Mouse (Mus musculus): ENCODE data around the gene Lrrk2. TPM values are rescaled to one million over a fixed set of nuclear protein-coding genes. Genes with fewer than 3 reads are reported as not detected.

Gene Lrrk2
- total RNA-seq, 2 experiments from 2014 or later = 4.5 to 6.6 TPM

DNA sequence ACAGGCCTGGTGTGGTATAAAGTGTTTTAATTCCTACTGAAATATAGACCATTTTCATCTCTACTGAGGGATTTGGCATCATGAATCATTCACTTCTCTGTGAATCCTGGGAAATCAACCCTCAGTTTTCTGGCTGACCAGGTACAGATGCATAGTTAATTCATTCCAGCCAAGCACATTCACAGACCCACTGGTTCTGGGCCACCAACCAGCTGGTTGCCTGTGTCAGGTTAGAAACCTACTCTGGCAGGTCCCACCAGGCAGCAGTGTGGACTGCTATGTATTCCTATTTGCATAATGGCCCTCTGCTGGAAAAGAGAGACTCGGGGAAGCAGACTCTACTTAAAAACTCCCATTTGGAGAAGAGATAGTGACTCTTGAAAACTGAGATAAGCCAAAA, 27.9 kb downstream of the Lrrk2 start:
- Histone ChIP-seq H3K27ac (no peak overlapping the region), H3K4me3 (no peak overlapping the region)
- TF ChIP-seq CTCF (IDR thresholded peaks at IDR 0.05) = no peak
- intact Hi-C loops (cut with DNase I) = no loop called here
- DNase-seq = no peak

GRCm38 (mm10) chr15:91702991-91703715, 30.2 kb downstream of the Lrrk2 start:
- intact Hi-C loops (cut with DNase I) = no loop called here
- Histone ChIP-seq H3K27ac (peak overlapping the region; percentile 66), H3K4me3 (no peak overlapping the region)
- peak; percentile 21; the same call in 1 of the 2 replicates for TF ChIP-seq CTCF (IDR thresholded peaks at IDR 0.05)
- DNase-seq = peak; percentile 43

DNA sequence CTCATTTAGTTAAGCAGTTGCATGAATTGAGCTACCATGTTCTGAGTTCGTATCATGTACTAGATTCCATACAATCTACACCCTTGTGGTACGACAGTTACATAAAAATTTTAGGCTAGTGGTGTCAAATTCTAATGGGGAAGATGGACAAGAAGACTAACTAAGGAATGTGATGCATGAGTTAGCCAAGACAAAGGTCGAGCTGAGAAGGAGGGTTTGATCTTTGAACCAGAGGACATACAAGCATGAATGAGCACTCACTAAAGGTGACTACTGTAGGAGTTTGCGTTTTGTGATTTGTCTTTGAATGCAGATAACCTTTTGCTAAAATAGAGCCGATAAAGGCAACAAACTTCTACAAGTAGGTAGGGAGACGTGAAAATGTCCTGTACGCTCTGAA, 31.1 kb downstream of the Lrrk2 start:
- no peak for DNase-seq
- H3K27ac ChIP-seq = no peak overlapping the region
- no peak overlapping the region for H3K4me3 ChIP-seq
- intact Hi-C loops (cut with DNase I) = no loop called here
- no peak for TF ChIP-seq CTCF (IDR thresholded peaks at IDR 0.05)

- no peak overlapping the region for H3K4me3 ChIP-seq
- intact Hi-C loops (cut with DNase I) = no loop called here
- no peak for TF ChIP-seq CTCF (IDR thresholded peaks at IDR 0.05)
- no peak for DNase-seq
- no peak overlapping the region for H3K27ac ChIP-seq
These were observed 36.5 kb downstream of the Lrrk2 start for GRCm38 (mm10) chr15:91709207-91710130.

DNA sequence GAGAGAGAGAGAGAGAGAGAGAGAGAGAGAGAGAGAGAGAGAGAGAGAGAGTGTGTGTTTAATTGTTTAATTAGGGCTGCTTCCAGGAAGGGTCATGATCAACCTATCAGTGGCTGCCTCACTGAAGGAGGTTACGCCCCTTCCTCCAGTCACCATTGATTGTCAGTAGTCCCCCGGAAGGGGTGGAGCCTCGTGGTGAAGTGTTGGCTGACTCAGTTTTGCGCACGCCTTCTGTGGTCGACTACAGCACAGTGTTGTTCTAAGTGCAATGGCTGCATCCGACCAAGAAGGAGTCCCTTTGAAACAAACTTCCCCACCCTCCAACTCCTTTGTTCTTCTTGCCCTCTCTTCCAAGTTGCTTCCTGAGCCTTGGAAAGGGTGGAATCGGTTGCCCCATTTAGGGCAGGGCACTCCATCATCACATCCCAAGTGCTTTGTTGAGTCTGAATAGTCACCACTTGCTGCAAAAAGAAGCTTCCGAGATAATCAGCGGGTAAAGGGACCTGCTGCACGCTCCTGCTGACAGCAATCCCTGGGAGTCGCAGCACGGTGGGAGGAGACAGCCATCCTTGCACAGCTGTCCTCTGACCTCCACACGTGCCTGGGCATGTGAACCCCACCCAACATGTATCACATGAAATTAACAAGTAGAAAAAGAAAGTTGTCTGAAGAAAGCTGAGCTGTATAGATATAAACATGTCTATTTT, 62.4 kb downstream of the Lrrk2 start:
- H3K27ac ChIP-seq = no peak overlapping the region
- no peak overlapping the region for H3K4me3 ChIP-seq
- DNase-seq = no peak
- intact Hi-C loops (cut with DNase I) = no loop called here
- TF ChIP-seq CTCF (IDR thresholded peaks at IDR 0.05) = no peak

DNA sequence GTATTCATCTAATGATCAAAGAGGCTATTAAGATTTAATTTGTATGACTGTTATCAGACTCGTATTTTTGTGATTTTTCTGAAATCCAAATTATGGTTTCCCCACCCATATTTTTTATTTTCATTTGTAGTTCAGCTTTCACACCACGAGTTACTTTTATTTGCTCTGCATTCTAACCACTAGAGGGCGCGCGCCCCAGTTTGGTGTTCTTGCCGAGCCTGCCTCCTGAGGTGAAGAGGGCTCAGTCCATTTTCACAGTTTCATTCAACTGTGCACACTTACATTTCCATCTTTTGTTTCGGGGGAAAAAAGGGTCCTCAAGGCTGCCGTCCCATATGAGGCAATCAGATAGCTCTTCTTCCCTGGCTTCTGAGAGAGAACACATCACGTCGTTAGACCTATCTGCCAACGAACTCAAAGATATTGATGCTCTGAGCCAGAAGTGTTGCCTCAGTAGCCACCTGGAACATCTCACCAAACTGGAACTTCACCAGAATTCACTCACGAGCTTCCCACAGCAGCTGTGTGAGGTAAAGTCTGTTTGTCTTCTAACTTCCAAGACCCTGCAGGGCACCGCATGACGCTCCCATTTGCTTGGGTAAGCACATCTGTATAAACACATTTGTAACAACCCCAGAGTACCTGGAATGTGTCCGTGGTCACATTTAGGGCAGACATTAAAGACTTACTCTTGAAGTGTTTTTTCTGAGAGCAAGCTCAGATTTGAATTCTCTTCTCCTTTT, 64.0 kb downstream of the Lrrk2 start:
- Histone ChIP-seq H3K27ac (no peak overlapping the region), H3K4me3 (no peak overlapping the region)
- DNase-seq = peak; percentile 54
- peak; percentile 76 for TF ChIP-seq CTCF (IDR thresholded peaks at IDR 0.05)
- intact Hi-C loops (cut with DNase I) = no loop called here

GRCm38 (mm10) chr15:91738808-91739207, 65.8 kb downstream of the Lrrk2 start:
- Histone ChIP-seq H3K4me3 (no peak overlapping the region), H3K27ac (no peak overlapping the region)
- no peak for DNase-seq
- intact Hi-C loops (cut with DNase I) = no loop called here
- no peak for TF ChIP-seq CTCF (IDR thresholded peaks at IDR 0.05)

DNA sequence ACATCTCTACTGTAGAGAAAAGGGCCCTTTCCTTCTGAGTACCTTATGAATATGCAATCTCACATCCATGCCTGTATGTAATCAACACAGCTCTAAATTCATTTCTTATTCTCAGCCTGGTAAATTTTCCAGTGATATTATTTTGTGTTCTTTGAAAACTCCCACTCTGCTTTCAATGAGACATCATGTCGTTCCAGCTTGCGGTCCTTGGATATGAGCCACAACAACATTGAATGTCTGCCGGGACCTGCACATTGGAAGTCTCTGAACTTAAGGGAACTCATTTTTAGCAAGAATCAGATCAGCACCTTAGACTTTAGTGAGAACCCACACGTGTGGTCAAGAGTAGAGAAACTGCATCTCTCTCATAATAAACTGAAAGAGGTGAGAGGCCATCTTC, 72.5 kb downstream of the Lrrk2 start:
- no peak for DNase-seq
- no peak overlapping the region for H3K27ac ChIP-seq
- no peak overlapping the region for H3K4me3 ChIP-seq
- intact Hi-C loops (cut with DNase I) = no loop called here
- TF ChIP-seq CTCF (IDR thresholded peaks at IDR 0.05) = no peak

DNA sequence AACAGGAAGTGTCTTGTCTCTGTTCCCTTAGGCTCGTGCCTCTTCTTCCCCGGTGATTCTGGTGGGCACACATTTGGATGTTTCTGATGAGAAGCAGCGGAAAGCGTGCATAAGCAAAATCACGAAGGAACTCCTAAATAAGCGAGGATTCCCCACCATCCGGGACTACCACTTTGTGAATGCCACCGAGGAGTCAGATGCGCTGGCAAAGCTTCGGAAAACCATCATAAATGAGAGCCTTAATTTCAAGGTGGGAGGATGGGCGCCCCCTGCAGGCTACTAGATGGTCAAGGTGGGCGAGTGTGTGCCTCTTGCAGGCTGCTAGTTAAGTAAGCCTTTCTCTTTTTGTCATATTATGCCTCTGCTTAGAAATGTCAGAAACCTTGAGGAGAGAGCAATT, 79.1 kb downstream of the Lrrk2 start:
- Histone ChIP-seq H3K4me3 (no peak overlapping the region), H3K27ac (no peak overlapping the region)
- TF ChIP-seq CTCF (IDR thresholded peaks at IDR 0.05) = peak; percentile 62
- DNase-seq = peak; percentile 23
- intact Hi-C loops (cut with DNase I) = loop anchor here (10.0 kb wide), 1 partner anchor 447 kb away; no protein-coding TSS in a partner anchor

- H3K4me3 ChIP-seq = no peak overlapping the region
These were observed 80.6 kb downstream of the Lrrk2 start for GRCm38 (mm10) chr15:91753378-91754080.

DNA sequence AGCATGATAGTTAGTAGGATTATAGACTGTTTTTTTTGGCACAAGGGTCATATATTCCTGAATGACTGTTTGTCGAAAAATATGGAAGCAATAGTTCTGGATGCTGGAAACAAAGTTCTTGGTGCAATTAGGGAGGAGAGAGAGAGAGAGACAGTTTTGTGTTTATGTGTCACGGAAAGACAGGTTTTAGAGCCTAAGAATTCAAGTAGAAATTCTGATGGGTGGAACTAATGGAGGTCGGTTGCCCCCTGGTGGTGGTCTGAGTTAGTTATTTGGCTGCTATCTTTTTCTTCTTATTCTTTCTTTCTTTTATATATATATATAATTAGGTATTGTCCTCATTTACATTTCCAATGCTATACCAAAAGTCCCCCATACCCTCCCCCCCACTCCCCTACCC, 81.6 kb downstream of the Lrrk2 start:
- DNase-seq = peak; percentile 43
- peak; percentile 67 for TF ChIP-seq CTCF (IDR thresholded peaks at IDR 0.05)

More at GRCm38 (mm10) chr15:91753378-91754080, 80.6 kb downstream of the Lrrk2 start:
- DNase-seq = no peak
- no peak overlapping the region for H3K27ac ChIP-seq
- intact Hi-C loops (cut with DNase I) = loop anchor here (2.0 to 10.0 kb wide), 2 partner anchors 145 to 449 kb away; no protein-coding TSS in a partner anchor
- TF ChIP-seq CTCF (IDR thresholded peaks at IDR 0.05) = no peak

More for the DNA sequence above, 81.6 kb downstream of the Lrrk2 start:
- Histone ChIP-seq H3K4me3 (peak overlapping the region; percentile 41; the same call in 1 of the 2 replicates), H3K27ac (no peak overlapping the region)
- intact Hi-C loops (cut with DNase I) = loop anchor here (2.0 to 10.0 kb wide), 2 partner anchors 146 to 450 kb away; no protein-coding TSS in a partner anchor

Measured in gastrocnemius, adult 2 months (tissue).